Mouse (Mus musculus) ovary, postnatal 36 days (tissue): ENCODE results near the gene Brsk1.
A peak's percentile ranks its signal among the peaks of the same experiment; 100 is the strongest.

ENCODE experiments used
- DNase-seq: peaks from one replicate; pipeline ENCODE4 v3.0.0; 2022; ENCODE audit warnings: low spot score, mixed read lengths

The Brsk1 gene

GRCm38 (mm10) chr7:4690387-4690786, at the start of gene Brsk1:
Brsk1 (plus strand) TSS chr7:4690604.
- peak; percentile 54 for DNase-seq

GRCm38 (mm10) chr7:4641155-4641554, 49.2 kb upstream of the Brsk1 start:
- DNase-seq, result no peak

- DNase-seq, result no peak
Measured at GRCm38 (mm10) chr7:4641956-4642355, 48.4 kb upstream of the Brsk1 start.

GRCm38 (mm10) chr7:4643225-4643624, 47.2 kb upstream of the Brsk1 start:
- DNase-seq, result no peak

- DNase-seq, result no peak
Measured at GRCm38 (mm10) chr7:4646806-4647205, 43.6 kb upstream of the Brsk1 start.

GRCm38 (mm10) chr7:4647291-4647690, 43.1 kb upstream of the Brsk1 start:
- DNase-seq, result peak; percentile 36

GRCm38 (mm10) chr7:4647992-4648391, 42.4 kb upstream of the Brsk1 start:
- DNase-seq, result no peak

GRCm38 (mm10) chr7:4651581-4651980, 38.8 kb upstream of the Brsk1 start:
- DNase-seq, result no peak

- DNase-seq, result no peak
Measured at GRCm38 (mm10) chr7:4652726-4653125, 37.7 kb upstream of the Brsk1 start.

GRCm38 (mm10) chr7:4653351-4653750, 37.1 kb upstream of the Brsk1 start:
- no peak for DNase-seq

GRCm38 (mm10) chr7:4653780-4654179, 36.6 kb upstream of the Brsk1 start:
- DNase-seq, result no peak

GRCm38 (mm10) chr7:4654221-4654620, 36.2 kb upstream of the Brsk1 start:
- no peak for DNase-seq

- no peak for DNase-seq
Measured at GRCm38 (mm10) chr7:4655393-4655792, 35.0 kb upstream of the Brsk1 start.

- no peak for DNase-seq
Measured at GRCm38 (mm10) chr7:4655916-4656315, 34.5 kb upstream of the Brsk1 start.

GRCm38 (mm10) chr7:4656818-4657217, 33.6 kb upstream of the Brsk1 start:
- no peak for DNase-seq

- DNase-seq, result no peak
Measured at GRCm38 (mm10) chr7:4657521-4658127, 32.8 kb upstream of the Brsk1 start.

GRCm38 (mm10) chr7:4658128-4658907, 32.1 kb upstream of the Brsk1 start:
- DNase-seq, result no peak

GRCm38 (mm10) chr7:4658912-4659551, 31.4 kb upstream of the Brsk1 start, which contains the start of gene Ppp6r1:
Ppp6r1 (minus strand) TSS chr7:4659019.
- DNase-seq, result peak; percentile 98

GRCm38 (mm10) chr7:4659911-4660443, 30.4 kb upstream of the Brsk1 start:
- DNase-seq, result no peak

- no peak for DNase-seq
Measured at GRCm38 (mm10) chr7:4663179-4663578, 27.2 kb upstream of the Brsk1 start.

- no peak for DNase-seq
Measured at GRCm38 (mm10) chr7:4663742-4664141, 26.7 kb upstream of the Brsk1 start.

GRCm38 (mm10) chr7:4666871-4667270, 23.5 kb upstream of the Brsk1 start:
- DNase-seq, result no peak

GRCm38 (mm10) chr7:4668506-4668905, 21.9 kb upstream of the Brsk1 start:
- DNase-seq, result no peak
